8 mouse cellular contexts compared by ENCODE assay signal in the genomic region with DNA sequence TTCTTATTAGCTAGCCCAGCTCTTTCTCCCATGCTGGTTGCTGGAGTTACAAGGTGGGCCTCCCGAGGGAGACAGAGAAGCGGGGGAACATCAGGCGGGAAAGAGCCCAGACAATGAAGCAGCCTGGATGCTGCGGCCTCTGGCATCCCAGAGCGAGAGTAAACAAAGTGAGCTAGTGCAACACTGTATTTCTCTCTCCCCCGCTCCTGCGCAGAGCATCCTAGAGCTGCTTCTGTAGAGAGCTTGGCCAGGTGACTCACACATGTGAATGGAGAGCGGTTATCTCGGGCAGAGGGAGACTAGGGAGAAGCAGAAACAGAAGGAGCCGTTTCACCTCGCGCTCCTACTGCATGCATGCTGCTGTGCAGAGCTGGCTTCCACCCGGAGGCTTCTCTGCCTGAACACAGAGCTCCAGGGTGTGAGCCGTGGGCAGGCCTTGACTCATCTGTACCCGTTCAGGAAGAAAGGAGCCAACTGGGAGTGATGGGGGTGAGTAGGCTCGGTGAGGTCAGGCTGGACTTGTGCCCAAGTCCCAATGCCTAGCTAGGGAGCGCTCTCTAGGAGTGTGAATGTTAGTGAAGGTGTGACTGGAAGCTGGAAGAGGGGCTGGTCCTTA. TPM values are rescaled to one million over a fixed set of nuclear protein-coding genes. Genes with fewer than 3 reads are reported as not detected.
DNase-seq lines count a peak whose midpoint lies in the region; ATAC-seq and TF ChIP-seq lines count a peak whose summit lies in the region.

No protein-coding gene starts in this region.

- H3K9me3 ChIP-seq in forebrain, embryonic 14.5 days (replicated peaks; ENCODE audit: control insufficient read depth, low read length): no peaks in the 10 kb centered on the region

- ATAC-seq in forebrain, embryonic 14.5 days: peak; percentile 42; the same call in 1 of the 2 replicates

- no peak overlapping the region for H3K4me3 ChIP-seq in forebrain, embryonic 14.5 days (ENCODE audit: low read depth, low read length)
- no peak overlapping the region for H3K4me3 ChIP-seq in olfactory bulb, adult 2 months (ENCODE audit: insufficient read depth, low read depth, low read length)

- peak overlapping the region; percentile 51 for H3K9ac ChIP-seq in forebrain, embryonic 14.5 days (ENCODE audit: low read length)

- H3K27me3 ChIP-seq in forebrain, embryonic 14.5 days (replicated peaks; ENCODE audit: control insufficient read depth, insufficient read depth, low read length): no peaks in the 10 kb centered on the region

- no peaks in the 10 kb centered on the region for H3K36me3 ChIP-seq in forebrain, embryonic 14.5 days (ENCODE audit: control insufficient read depth, insufficient read depth, low read length)

- TF ChIP-seq CTCF in olfactory bulb, adult 2 months (IDR thresholded peaks at IDR 0.05; ENCODE audit: insufficient read depth, low read depth, low read length): no peak

- peak overlapping the region; percentile 25 for H3K4me2 ChIP-seq in forebrain, embryonic 14.5 days (ENCODE audit: low read length)

- peaks cover 29% of the 10 kb centered on the region for H3K4me1 ChIP-seq in forebrain, embryonic 14.5 days (ENCODE audit: control insufficient read depth, insufficient read depth, low read length)
- H3K4me1 ChIP-seq in olfactory bulb, adult 2 months (ENCODE audit: control insufficient read depth, insufficient read depth, low read length): peaks cover 24% of the 10 kb centered on the region

- 20% methylated on average over 17 of the region's 17 CpGs for WGBS in forebrain, embryonic 14.5 days
- 31% methylated on average over 17 of the region's 17 CpGs for WGBS in olfactory bulb, adult 2 months

- DNase-seq in kidney, adult 18-20 months: peak; percentile 57
- DNase-seq in kidney, postnatal 10 days: no peak
- peak; percentile 28 for DNase-seq in adipocyte (ENCODE audit: low spot score)
- peak; percentile 41 for DNase-seq in forebrain, embryonic 14.5 days (ENCODE audit: low spot score)
- DNase-seq in kidney, postnatal 25 days: peak; percentile 59 to 84
- DNase-seq in B cell, adult 2 months: no peak
- DNase-seq in thymus, postnatal 0 days (ENCODE audit: low spot score): no peak

- no peak for TF ChIP-seq POLR2A in olfactory bulb, adult 2 months (IDR thresholded peaks at IDR 0.05; ENCODE audit: insufficient read depth, low read depth, low read length)

- H3K27ac ChIP-seq in forebrain, embryonic 14.5 days (ENCODE audit: low read depth, low read length): peak overlapping the region; percentile 65
- 0 out of 2 replicates have a peak overlapping the region, but pooled peaks have one; percentile 7 for H3K27ac ChIP-seq in olfactory bulb, adult 2 months (ENCODE audit: insufficient read depth, low read depth, low read length)

RNA-seq across cellular contexts. Expression of a gene that starts 46.0 kb away (rescaled TPM):
- polyA plus RNA-seq in forebrain, embryonic 14.5 days (2014; fragmentation: Nextera tagmentation; extraction: Ambion mirVana): 7.3 and 9.7 TPM in 2 replicates
- polyA plus RNA-seq in olfactory bulb, adult 2 months (2012; ENCODE audit: insufficient read depth, insufficient read length, low replicate concordance, missing spikeins): not detected in 2 replicates
- 0.28 and 0.44 TPM in 2 replicates for polyA plus RNA-seq in thymus, postnatal 0 days (2015; fragmentation: Nextera tagmentation; extraction: Ambion mirVana)

Comparison
In these comparisons a context has a peak if more than half of its experiments do, and no peak if none do; other contexts are left out.
1. DNase-seq: peak in kidney, adult 18-20 months (single experiment), adipocyte (single experiment), forebrain, embryonic 14.5 days (single experiment) and kidney, postnatal 25 days (2 of 2); none in kidney, postnatal 10 days (single experiment), B cell, adult 2 months (0 of 2) and thymus, postnatal 0 days (single experiment).